Mouse (Mus musculus) ES-E14 (cell line): ENCODE measurements around the gene Xlr4b. TPM values are rescaled to one million over a fixed set of nuclear protein-coding genes. Genes with fewer than 3 reads are reported as not detected.
A peak's percentile ranks its signal among the peaks of the same experiment; 100 is the strongest.
"Not testable (repeated sequence)": the region's sequence is repeated elsewhere in the genome, so short reads cannot be mapped to it uniquely, and the experiment has no call there.

Experiments
- DNase-seq: peaks from one replicate; pipeline ENCODE4 v3.0.0-alpha.2; 2013; ENCODE audit warnings: low read depth, low spot score
- H3K27ac ChIP-seq: 2 replicates; pipeline ENCODE4 v1.5.1; 2012; ENCODE audit warnings: low read depth, mild to moderate bottlenecking, low read length, moderate library complexity, mixed read lengths; ENCODE audit not compliant: poor library complexity, insufficient read depth, severe bottlenecking
- H3K36me3 ChIP-seq: 2 replicates; pipeline ENCODE4 v1.6.1; 2012; ENCODE audit warnings: mild to moderate bottlenecking, low read length, moderate library complexity, mixed read lengths; ENCODE audit not compliant: control insufficient read depth, poor library complexity, insufficient read depth, severe bottlenecking
- H3K4me1 ChIP-seq, 2 experiments: fragments of 150-350 bp in 1 of 2; sonication (generic) in 1 of 2; 2 replicates each; pipeline ENCODE4 v1.6.1; 2012; ENCODE audit warnings: low read length in 2 of 2, mild to moderate bottlenecking in 1 of 2, mixed read lengths in 1 of 2; ENCODE audit not compliant: control insufficient read depth in 2 of 2, insufficient read depth in 2 of 2, poor library complexity in 1 of 2
- H3K4me3 ChIP-seq, 2 experiments: fragments of 150-350 bp in 1 of 2; sonication (generic) in 1 of 2; 2 replicates each; pipeline ENCODE4 v1.5.1; 2012; ENCODE audit warnings: low read length in 2 of 2, low read depth in 1 of 2, mild to moderate bottlenecking in 1 of 2, mixed read lengths in 1 of 2; ENCODE audit not compliant: insufficient read depth in 1 of 2, poor library complexity in 1 of 2, severe bottlenecking in 1 of 2
- H3K9ac ChIP-seq: 2 replicates; pipeline ENCODE4 v1.6.1; 2012; ENCODE audit warnings: low read depth, mild to moderate bottlenecking, low read length, mixed read lengths; ENCODE audit not compliant: poor library complexity, insufficient read depth, severe bottlenecking
- H3K9me3 ChIP-seq: fragments of 150-350 bp; sonication (generic); 2 replicates; pipeline ENCODE4 v1.6.1; 2012; ENCODE audit warnings: low read depth, mild to moderate bottlenecking, low read length; ENCODE audit not compliant: control insufficient read depth, insufficient read depth
- CHD2 ChIP-seq: IDR thresholded peaks from 2 replicates; pipeline ENCODE4 v1.6.1; 2014; ENCODE audit warnings: mild to moderate bottlenecking, low read depth, low read length, inconsistent platforms
- HCFC1 ChIP-seq: IDR thresholded peaks from 2 replicates; pipeline ENCODE4 v1.6.1; 2012; ENCODE audit warnings: low read length, inconsistent platforms, borderline replicate concordance; ENCODE audit not compliant: insufficient read depth
- MAFK ChIP-seq: IDR thresholded peaks from 2 replicates; pipeline ENCODE4 v1.6.1; 2014; ENCODE audit warnings: mild to moderate bottlenecking, low read depth, low read length, inconsistent platforms; ENCODE audit not compliant: insufficient read depth
- ZC3H11A ChIP-seq: IDR thresholded peaks from 2 replicates; pipeline ENCODE4 v1.6.1; 2012; ENCODE audit warnings: low read depth, mild to moderate bottlenecking, inconsistent platforms, low read length, borderline replicate concordance
- ZNF384 ChIP-seq: IDR thresholded peaks from 2 replicates; pipeline ENCODE4 v1.6.1; 2012; ENCODE audit warnings: low read depth, low read length, inconsistent platforms
- in situ Hi-C, 2 experiments: fragments of 600-800 bp; cut with MboI; formaldehyde crosslinking; loops; one replicate each; pipeline ENCODE4 v1.15.1; 2025; ENCODE audit warnings: low sequenced_read_pairs in 2 of 2, inconsistent platforms in 1 of 2; ENCODE audit not compliant: unreplicated experiment in 2 of 2
- total RNA-seq: library from RNA; depleted of rRNA; stranded (reverse); fragments of 300-350 nt; gene quantifications from 2 replicates; pipeline ENCODE4 v1.2.3, GENCODE M21; 2012; rRNA removed

Gene Xlr4b
- 0.58 and 6.6 TPM in 2 replicates for total RNA-seq

- H3K4me1 ChIP-seq, H3K9ac ChIP-seq, DNase-seq, H3K9me3 ChIP-seq, H3K27ac ChIP-seq, H3K36me3 ChIP-seq, H3K4me3 ChIP-seq, in situ Hi-C loops: not testable (repeated sequence)
Observed at GRCm38 (mm10) chrX:73213819-73214564, at the start of gene Xlr4b. Gene Xlr4b (plus strand): TSS chrX:73214333.

- H3K9ac ChIP-seq, in situ Hi-C loops, H3K4me1 ChIP-seq, H3K36me3 ChIP-seq, H3K27ac ChIP-seq, H3K9me3 ChIP-seq, DNase-seq, H3K4me3 ChIP-seq: not testable (repeated sequence)
Observed at GRCm38 (mm10) chrX:73176889-73177288, 37.2 kb upstream of the Xlr4b start, which contains the start of gene Spin2d. Gene Spin2d (minus strand): TSS chrX:73176989.

GRCm38 (mm10) chrX:73191934-73192333, 22.2 kb upstream of the Xlr4b start, which contains the start of gene Xlr3b:
Gene Xlr3b (plus strand): TSS chrX:73192207.
- H3K36me3 ChIP-seq, H3K27ac ChIP-seq, DNase-seq, in situ Hi-C loops, H3K9me3 ChIP-seq, H3K9ac ChIP-seq, H3K4me1 ChIP-seq, H3K4me3 ChIP-seq: not testable (repeated sequence)

- Histone ChIP-seq H3K4me1 (no peaks in the 10 kb centered on the region), H3K9me3 (no peaks in the 10 kb centered on the region), H3K4me3 (no peak overlapping the region), H3K27ac (no peak overlapping the region), H3K36me3 (no peaks in the 10 kb centered on the region), H3K9ac (no peak overlapping the region)
- in situ Hi-C loops = no loop called here
- DNase-seq = no peak
- TF ChIP-seq CHD2 (no peak), ZNF384 (no peak), HCFC1 (no peak), ZC3H11A (no peak), MAFK (no peak)
Observed at GRCm38 (mm10) chrX:73225365-73225764, 11.2 kb downstream of the Xlr4b start.

- TF ChIP-seq ZNF384 (no peak), HCFC1 (no peak), MAFK (no peak), CHD2 (no peak), ZC3H11A (no peak)
- peak within 1 kb of the TSS; percentile 69 to 89 for H3K4me3 ChIP-seq
- no peaks in the 10 kb centered on the region for H3K36me3 ChIP-seq
- peak within 1 kb of the TSS; percentile 86 for H3K9ac ChIP-seq
- DNase-seq = peak; percentile 34
- no peaks in the 10 kb centered on the region for H3K4me1 ChIP-seq
- in situ Hi-C loops = no loop called here
- H3K27ac ChIP-seq = no peak within 1 kb of the TSS
- no peaks in the 10 kb centered on the region for H3K9me3 ChIP-seq
Observed at GRCm38 (mm10) chrX:73227914-73228605, 13.9 kb downstream of the Xlr4b start, which contains the start of gene F8a. Gene F8a (plus strand): TSS chrX:73228291.
